Mouse (Mus musculus) skeletal muscle tissue, postnatal 0 days (tissue): Measurements from ENCODE around the gene Mrgprx2. TPM values are rescaled to one million over a fixed set of nuclear protein-coding genes. Genes with fewer than 3 reads are reported as not detected.

ENCODE experiments used
- polyA plus RNA-seq: library from polyadenylated mRNA; unstranded; fragments of >200 nt; fragmentation: Nextera tagmentation; extraction: Ambion mirVana; gene quantifications from 2 replicates; pipeline ENCODE4 v1.2.1, GENCODE M21; 2015

The Mrgprx2 gene
- polyA plus RNA-seq = 1.1 and 1.4 TPM in 2 replicates

GRCm38 (mm10) chr7:48499221-48499620, at the start of gene Mrgprx2:
Gene Mrgprx2, minus strand, starts transcription at chr7:48499321.

GRCm38 (mm10) chr7:48456242-48456641, 42.9 kb downstream of the Mrgprx2 start, which contains the start of gene Mrgprb1:
Gene Mrgprb1, minus strand, starts transcription at chr7:48456342.

Other genes with a start within 250 kb of the Mrgprx2 start
- 0.47 and 1.5 TPM in 2 replicates for gene Mrgprb8, start 110.8 kb downstream of the Mrgprx2 start, polyA plus RNA-seq
- gene Mrgprb1, start 43.0 kb downstream of the Mrgprx2 start, polyA plus RNA-seq = 7.2 and 7.5 TPM in 2 replicates
- 7.9 and 11.2 TPM in 2 replicates for gene Mrgprb2, start 58.8 kb upstream of the Mrgprx2 start, polyA plus RNA-seq
- 0.13 TPM in 1 of 2 replicates, not detected in the other for gene Mrgprb3, start 144.5 kb upstream of the Mrgprx2 start, polyA plus RNA-seq